Mouse (Mus musculus) thymus, postnatal 14 days (tissue): ENCODE measurements at regions not wholly inside any gene's neighbourhood (a gene's known extent, or its start where the extent isn't known, plus 50 kb on each side); places are given as distances from the start of the nearest gene placed in this dataset.
"Not testable (repeated sequence)": the region's sequence is repeated elsewhere in the genome, so short reads cannot be mapped to it uniquely, and the experiment has no call there.

Source experiments
- DNase-seq: peaks from one replicate; pipeline ENCODE4 v3.0.0; 2021

- peak; percentile 33 for DNase-seq
Measured at GRCm38 (mm10) chr15:24588943-24589342, 824.6 kb downstream of the Basp1 start.

GRCm38 (mm10) chr15:24566981-24567380 lies 846.6 kb downstream of the Basp1 start:
- DNase-seq = no peak

DNA sequence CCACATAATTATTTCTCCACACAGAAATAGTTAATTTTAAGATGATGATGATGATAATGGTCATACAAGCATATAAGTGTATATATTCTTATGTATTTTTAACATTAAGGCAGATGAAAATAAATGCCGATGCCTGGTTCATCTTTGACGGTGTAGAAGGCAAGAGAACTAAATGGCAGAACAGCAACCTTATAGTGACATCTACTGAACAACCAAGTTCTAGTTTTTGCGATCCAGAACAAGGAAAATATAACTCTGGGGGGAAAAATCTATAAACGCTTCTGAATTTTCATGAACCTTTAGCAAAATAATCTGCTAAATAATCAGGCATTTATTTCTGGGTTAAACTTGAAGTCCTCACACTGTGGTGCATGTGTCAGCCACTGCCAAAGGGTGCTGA lies 856.8 kb downstream of the Basp1 start:
- no peak for DNase-seq

- no peak for DNase-seq
Measured at GRCm38 (mm10) chr15:24550108-24550507, 863.5 kb downstream of the Basp1 start.

DNA sequence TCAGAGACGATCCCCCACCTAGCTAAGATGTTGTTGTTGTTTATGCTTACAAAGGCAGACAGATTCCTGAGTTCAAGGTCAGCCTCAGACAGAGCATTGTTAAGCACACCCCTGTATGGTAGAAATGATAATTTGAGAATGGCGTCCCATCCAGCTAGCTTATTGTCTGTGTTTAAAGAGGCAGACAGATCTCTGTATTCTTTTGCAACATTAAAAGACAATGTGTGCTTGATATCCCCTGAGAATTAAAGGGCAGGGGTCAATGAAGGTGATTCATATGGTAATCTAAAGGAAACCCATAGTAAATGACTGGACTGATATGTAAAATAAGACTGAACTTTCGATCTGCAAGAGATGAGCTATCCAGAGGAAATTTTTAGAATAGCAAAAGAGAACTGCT lies 883.5 kb downstream of the Basp1 start:
- no peak for DNase-seq

DNA sequence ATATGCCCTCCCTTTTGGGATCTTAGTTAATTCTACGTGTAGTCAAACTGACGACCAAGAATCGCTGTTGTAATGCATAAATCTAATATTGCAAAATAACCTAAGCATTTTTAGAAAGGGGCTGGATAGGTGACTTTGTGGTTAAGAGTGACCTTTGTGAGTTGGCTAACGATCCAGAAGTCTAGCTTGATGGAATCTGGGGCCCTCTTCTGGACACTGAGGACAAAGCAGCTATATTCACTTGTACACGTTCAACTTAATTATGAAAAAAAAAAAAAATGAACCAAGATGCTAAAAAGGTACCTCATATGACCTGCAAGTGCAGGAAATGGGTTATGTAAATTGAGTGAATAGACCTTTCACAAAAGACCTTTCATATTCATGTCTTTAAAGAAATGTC lies 886.2 kb downstream of the Basp1 start:
- no peak for DNase-seq

DNA sequence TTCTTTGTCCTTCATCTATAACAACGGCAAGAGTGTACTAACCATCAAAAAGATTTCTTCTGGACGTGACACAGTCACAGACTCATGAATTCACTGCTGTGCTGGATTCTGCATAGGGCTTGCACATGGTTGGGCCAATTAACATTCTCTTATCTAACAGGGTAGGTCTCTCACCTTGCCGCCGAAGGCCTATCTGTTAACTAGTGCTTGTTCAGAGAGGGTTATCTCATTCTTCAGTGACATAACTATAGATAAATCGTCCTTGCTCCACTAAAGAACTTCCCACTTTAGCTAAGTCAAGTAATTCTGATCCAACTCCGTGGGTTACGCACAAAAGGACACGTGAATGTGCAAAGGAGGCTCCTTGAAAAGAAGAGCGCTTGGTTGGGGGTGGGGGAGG lies 899.6 kb downstream of the Basp1 start:
- DNase-seq = no peak

DNA sequence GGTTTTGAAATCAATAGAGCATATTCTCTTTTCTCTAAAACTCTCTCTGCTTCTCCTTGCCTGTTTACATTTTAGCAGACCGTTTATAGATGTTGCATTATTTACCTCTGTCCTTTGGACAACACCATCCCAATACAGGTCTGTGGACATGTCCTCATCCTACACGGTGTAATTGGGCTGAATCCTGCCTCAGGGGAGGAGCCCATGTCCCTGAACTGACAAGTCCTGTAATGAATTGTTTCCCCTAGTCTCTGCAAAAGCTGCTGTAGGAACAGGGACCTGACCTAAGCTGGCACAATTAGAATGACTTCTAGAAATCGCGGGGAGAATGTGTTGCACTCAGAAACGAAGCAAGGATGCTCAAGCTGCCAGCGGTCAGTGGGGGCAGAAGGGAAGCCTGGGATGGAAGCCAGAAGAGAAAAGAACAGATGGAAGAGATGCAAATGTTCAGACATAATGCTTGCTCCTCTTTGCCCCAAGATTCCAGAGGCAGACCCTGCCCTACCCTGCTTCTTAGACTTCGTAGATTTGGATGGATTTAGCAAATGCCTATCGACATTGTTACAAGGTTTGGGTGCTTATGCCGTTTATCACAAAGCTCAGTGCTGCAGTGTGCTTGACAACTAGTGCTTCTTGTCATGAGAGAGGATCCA lies 911.5 kb downstream of the Basp1 start:
- DNase-seq = no peak

GRCm38 (mm10) chr15:24486235-24486634 lies 927.3 kb downstream of the Basp1 start:
- no peak for DNase-seq

- no peak for DNase-seq
Measured at GRCm38 (mm10) chr15:24468239-24468638, 945.3 kb downstream of the Basp1 start.

- no peak for DNase-seq
Measured at GRCm38 (mm10) chr15:24457726-24458125, 955.8 kb downstream of the Basp1 start.

DNA sequence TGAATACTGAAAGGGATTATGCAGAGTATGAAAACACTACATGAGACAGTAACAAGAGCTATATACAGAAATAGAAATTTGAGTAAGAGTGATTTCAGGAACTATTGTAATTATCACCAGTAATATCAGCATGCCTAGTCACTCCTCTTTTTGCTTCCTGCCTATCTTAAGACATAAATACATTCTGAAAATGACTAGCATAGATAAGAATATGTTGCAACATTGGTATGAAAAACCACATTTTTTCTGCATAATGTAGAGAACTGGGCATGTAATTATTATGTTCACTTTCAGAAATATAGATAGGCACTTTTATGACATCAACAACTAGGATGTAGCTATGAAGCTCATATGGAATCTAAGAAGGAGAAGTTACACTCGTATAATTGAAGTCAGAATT lies 980.5 kb downstream of the Basp1 start:
- no peak for DNase-seq

DNA sequence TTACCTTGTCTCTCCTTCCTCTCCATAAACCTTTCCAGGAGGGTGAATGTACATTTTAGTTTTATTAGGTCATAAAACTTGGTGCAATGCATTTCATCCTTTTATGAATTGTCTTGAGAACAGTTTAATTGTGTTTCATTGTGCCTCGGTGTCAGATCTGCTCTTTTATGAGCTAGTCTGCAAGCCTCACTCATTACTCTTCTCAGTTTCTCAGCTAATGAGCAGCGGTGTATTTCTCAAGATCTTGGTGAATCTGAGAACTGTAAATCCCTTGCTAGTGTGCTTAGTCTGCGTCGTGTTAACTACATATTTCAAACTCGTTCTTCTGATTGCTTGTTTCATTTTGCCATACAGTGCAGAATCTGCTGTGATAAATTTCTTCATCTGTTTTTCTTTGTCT lies 984.4 kb downstream of the Basp1 start:
- DNase-seq = no peak

DNA sequence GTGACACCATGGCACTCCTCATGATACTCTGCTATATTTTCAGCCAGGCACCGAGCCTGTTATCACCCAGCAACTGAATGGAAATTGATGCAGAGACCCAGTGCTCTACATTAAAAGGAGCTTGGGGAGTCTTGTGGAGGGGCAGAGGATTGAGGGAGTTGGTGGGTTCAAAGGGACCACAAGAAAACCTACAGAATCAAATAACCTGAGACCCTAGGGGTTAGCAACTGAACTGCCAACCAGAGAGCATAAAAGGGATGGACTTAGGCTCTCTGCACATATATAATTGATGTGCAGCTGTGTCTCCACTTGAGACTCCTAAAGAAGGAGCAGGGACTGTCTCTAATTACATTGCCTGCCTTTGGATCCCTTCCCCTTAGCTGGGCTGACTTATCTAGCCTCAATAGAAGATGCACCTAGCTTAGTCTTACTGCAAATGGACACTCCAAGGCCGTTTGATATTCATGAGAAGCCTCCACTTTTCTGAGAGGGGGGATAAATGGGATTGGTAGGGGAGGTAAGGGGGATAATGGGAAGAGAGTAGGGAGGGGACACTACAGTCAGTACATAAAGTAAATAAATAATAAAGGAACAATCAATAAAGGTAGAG lies 991.1 kb downstream of the Basp1 start:
- no peak for DNase-seq

DNA sequence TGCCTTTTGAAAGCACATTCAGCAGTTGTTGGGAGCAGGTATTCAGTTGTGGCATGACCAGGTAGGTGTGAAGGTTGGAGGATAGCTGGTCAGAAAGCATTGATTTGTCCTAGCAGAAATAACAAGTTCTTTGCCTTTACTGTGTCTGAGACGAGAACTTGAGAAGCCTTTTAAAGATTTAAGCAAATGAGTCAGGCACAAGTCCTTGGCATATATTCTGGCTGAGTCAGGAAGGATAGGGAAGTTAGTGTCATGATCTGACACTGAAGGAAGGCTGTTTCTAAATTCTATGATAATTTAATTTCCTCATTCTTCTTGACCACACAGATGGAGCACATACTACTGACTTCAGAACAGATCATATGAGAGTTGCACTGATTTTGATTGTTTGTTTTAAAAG lies 993.8 kb downstream of the Basp1 start:
- no peak for DNase-seq

GRCm38 (mm10) chr15:24419186-24419585 lies 994.4 kb downstream of the Basp1 start:
- no peak for DNase-seq

GRCm38 (mm10) chr15:24407691-24408090 lies 1005.9 kb downstream of the Basp1 start:
- no peak for DNase-seq

- DNase-seq = no peak
Measured at GRCm38 (mm10) chr15:24405305-24405704, 1008.3 kb downstream of the Basp1 start.

GRCm38 (mm10) chr15:24400088-24400487 lies 1013.5 kb downstream of the Basp1 start:
- no peak for DNase-seq

GRCm38 (mm10) chr15:24358398-24358797 lies 1055.2 kb downstream of the Basp1 start:
- no peak for DNase-seq

DNA sequence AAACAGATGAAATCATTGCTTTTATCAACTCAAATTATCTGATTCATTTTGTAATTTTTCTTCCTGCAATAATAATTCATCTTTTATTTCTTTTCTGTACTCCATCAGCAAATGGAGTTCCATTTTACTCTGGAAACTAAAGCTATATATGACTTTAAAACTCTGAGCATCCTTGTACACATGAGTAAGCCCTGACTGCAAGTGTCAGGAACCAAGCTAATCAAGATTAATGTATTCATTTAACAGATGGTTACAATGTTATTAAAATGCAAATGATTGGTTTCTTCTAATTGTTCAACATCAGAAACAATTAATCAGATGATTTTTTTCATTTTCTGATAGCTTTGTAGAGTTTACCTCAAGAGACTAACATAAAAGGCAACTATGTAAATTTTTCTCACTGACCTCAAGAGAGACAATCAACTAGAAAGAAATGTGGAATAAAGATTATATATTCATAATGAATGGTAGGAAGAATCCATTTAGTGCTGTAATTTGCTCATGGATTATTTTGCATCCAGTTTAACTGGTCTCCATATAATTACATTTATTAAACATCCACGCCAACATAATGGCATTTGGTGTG lies 1064.5 kb downstream of the Basp1 start:
- DNase-seq = no peak

GRCm38 (mm10) chr15:24335876-24336275 lies 1077.7 kb downstream of the Basp1 start:
- not testable (repeated sequence) for DNase-seq

GRCm38 (mm10) chr15:24303123-24303522 lies 1110.4 kb downstream of the Basp1 start:
- not testable (repeated sequence) for DNase-seq

DNA sequence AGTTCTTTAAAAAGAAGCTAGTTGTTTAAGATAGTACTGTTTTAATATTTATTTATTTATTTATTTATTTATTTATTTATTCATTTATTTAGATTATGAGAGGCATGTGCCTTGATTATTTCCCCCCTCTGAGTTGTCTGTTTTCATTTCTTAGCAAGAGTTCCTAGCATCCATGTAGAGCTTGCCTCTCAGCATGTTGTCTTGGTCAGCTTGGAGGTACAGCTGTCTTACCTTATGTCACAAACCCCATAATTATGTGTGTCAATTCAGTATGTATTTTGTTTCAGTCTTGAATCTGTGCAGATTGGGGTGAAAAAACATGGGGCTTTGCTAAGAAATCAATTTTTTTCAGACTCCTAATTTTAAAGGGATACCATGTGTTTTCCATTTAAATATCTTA lies 1116.3 kb downstream of the Basp1 start:
- no peak for DNase-seq

DNA sequence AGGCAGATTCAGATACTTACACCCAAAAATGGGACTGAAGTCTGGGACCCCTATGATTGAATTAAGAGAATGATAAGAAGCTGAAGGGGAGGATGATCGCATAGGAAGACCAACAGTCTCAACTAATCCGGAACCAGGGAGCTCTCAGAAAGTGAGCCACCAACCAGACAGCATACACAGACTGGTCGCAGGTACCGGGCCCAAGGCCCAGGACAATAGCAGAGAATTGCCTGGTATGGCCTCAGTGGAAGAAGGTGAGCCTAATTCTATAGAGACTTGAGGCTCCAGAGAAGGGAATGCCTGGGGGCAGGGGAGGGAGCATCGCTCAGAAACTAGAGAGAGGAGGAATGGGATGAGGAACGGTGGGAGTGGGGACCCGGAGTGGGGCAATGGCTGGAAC lies 1116.8 kb downstream of the Basp1 start:
- DNase-seq = no peak
